Mouse (Mus musculus): Measurements from ENCODE around the gene Tnip2. TPM values are rescaled to one million over a fixed set of nuclear protein-coding genes. Genes with fewer than 3 reads are reported as not detected.

Tnip2 gene
- total RNA-seq, 1 experiment: 17.0 TPM

GRCm38 (mm10) chr5:34517913-34518312 is 4.1 kb upstream of the Tnip2 start:
- in situ Hi-C loops (cut with MboI; ENCODE audit: low sequenced_read_pairs in 2 of 2, unreplicated experiment in 2 of 2): loop anchor here in 1 of 2 experiments (10.0 kb wide), 1 partner anchor 127 kb away; no protein-coding TSS in a partner anchor
- peak overlapping the region; percentile 1; the same call in 1 of the 2 replicates for H3K9ac ChIP-seq (ENCODE audit: insufficient read depth, low read depth, low read length, poor library complexity, severe bottlenecking)
- TF ChIP-seq CHD2 (IDR thresholded peaks at IDR 0.05; ENCODE audit: low read depth, low read length) (no peak), MAFK (IDR thresholded peaks at IDR 0.05; ENCODE audit: insufficient read depth, low read depth, low read length) (no peak), ZC3H11A (IDR thresholded peaks at IDR 0.05; ENCODE audit: borderline replicate concordance, low read depth, low read length) (no peak; the same call in 1 of the 2 replicates), ZNF384 (IDR thresholded peaks at IDR 0.05; ENCODE audit: low read depth, low read length) (no peak), HCFC1 (IDR thresholded peaks at IDR 0.05; ENCODE audit: borderline replicate concordance, insufficient read depth, low read length) (no peak)
- DNase-seq (ENCODE audit: low read depth, low spot score): peak; percentile 93
- peaks cover 0 to 5% of the 10 kb centered on the region in 2 experiments; a peak in 2 of 4 replicates for H3K4me1 ChIP-seq (ENCODE audit: control insufficient read depth in 2 of 2, insufficient read depth in 2 of 2, low read length in 2 of 2, poor library complexity in 1 of 2)
- H3K4me3 ChIP-seq (ENCODE audit: insufficient read depth in 1 of 2, low read depth in 1 of 2, low read length in 2 of 2, poor library complexity in 1 of 2, severe bottlenecking in 1 of 2): no peak overlapping the region
- no peak overlapping the region for H3K27ac ChIP-seq (ENCODE audit: insufficient read depth, low read depth, low read length, poor library complexity, severe bottlenecking)
- no peaks in the 10 kb centered on the region for H3K36me3 ChIP-seq (ENCODE audit: control insufficient read depth, insufficient read depth, low read length, poor library complexity, severe bottlenecking)
- H3K9me3 ChIP-seq (ENCODE audit: control insufficient read depth, insufficient read depth, low read depth, low read length): no peaks in the 10 kb centered on the region

GRCm38 (mm10) chr5:34515096-34515495 is 1.3 kb upstream of the Tnip2 start:
- H3K27ac ChIP-seq (ENCODE audit: insufficient read depth, low read depth, low read length, poor library complexity, severe bottlenecking): no peak overlapping the region
- no peak for DNase-seq (ENCODE audit: low read depth, low spot score)
- in situ Hi-C loops (cut with MboI; ENCODE audit: low sequenced_read_pairs in 2 of 2, unreplicated experiment in 2 of 2): loop anchor here in 1 of 2 experiments (10.0 kb wide), 1 partner anchor 130 kb away; no protein-coding TSS in a partner anchor
- H3K9me3 ChIP-seq (ENCODE audit: control insufficient read depth, insufficient read depth, low read depth, low read length): no peaks in the 10 kb centered on the region
- H3K9ac ChIP-seq (ENCODE audit: insufficient read depth, low read depth, low read length, poor library complexity, severe bottlenecking): no peak overlapping the region
- H3K36me3 ChIP-seq (ENCODE audit: control insufficient read depth, insufficient read depth, low read length, poor library complexity, severe bottlenecking): no peaks in the 10 kb centered on the region
- H3K4me3 ChIP-seq (ENCODE audit: insufficient read depth in 1 of 2, low read depth in 1 of 2, low read length in 2 of 2, poor library complexity in 1 of 2, severe bottlenecking in 1 of 2): no peak overlapping the region
- H3K4me1 ChIP-seq (ENCODE audit: control insufficient read depth in 2 of 2, insufficient read depth in 2 of 2, low read length in 2 of 2, poor library complexity in 1 of 2): peaks cover 0 to 5% of the 10 kb centered on the region in 2 experiments; a peak in 2 of 4 replicates
- no peak for TF ChIP-seq MAFK (IDR thresholded peaks at IDR 0.05; ENCODE audit: insufficient read depth, low read depth, low read length)
- no peak for TF ChIP-seq HCFC1 (IDR thresholded peaks at IDR 0.05; ENCODE audit: borderline replicate concordance, insufficient read depth, low read length)
- TF ChIP-seq CHD2 (IDR thresholded peaks at IDR 0.05; ENCODE audit: low read depth, low read length): no peak
- no peak for TF ChIP-seq ZC3H11A (IDR thresholded peaks at IDR 0.05; ENCODE audit: borderline replicate concordance, low read depth, low read length)
- TF ChIP-seq ZNF384 (IDR thresholded peaks at IDR 0.05; ENCODE audit: low read depth, low read length): no peak

GRCm38 (mm10) chr5:34514218-34514566 is 401 bp upstream of the Tnip2 start:
- Histone ChIP-seq H3K9ac (ENCODE audit: insufficient read depth, low read depth, low read length, poor library complexity, severe bottlenecking) (no peak overlapping the region), H3K36me3 (ENCODE audit: control insufficient read depth, insufficient read depth, low read length, poor library complexity, severe bottlenecking) (no peaks in the 10 kb centered on the region), H3K27ac (ENCODE audit: insufficient read depth, low read depth, low read length, poor library complexity, severe bottlenecking) (no peak overlapping the region)

GRCm38 (mm10) chr5:34512486-34512885 is 1.3 kb downstream of the Tnip2 start:
- in situ Hi-C loops (cut with MboI; ENCODE audit: low sequenced_read_pairs in 2 of 2, unreplicated experiment in 2 of 2): loop anchor here in 1 of 2 experiments (10.0 kb wide), 1 partner anchor 132 kb away; no protein-coding TSS in a partner anchor
- no peak for DNase-seq (ENCODE audit: low read depth, low spot score)
- Histone ChIP-seq H3K9ac (ENCODE audit: insufficient read depth, low read depth, low read length, poor library complexity, severe bottlenecking) (no peak overlapping the region), H3K9me3 (ENCODE audit: control insufficient read depth, insufficient read depth, low read depth, low read length) (no peaks in the 10 kb centered on the region), H3K4me1 (ENCODE audit: control insufficient read depth in 2 of 2, insufficient read depth in 2 of 2, low read length in 2 of 2, poor library complexity in 1 of 2) (peaks cover 0 to 3% of the 10 kb centered on the region in 2 experiments; a peak in 2 of 4 replicates), H3K27ac (ENCODE audit: insufficient read depth, low read depth, low read length, poor library complexity, severe bottlenecking) (no peak overlapping the region), H3K4me3 (ENCODE audit: insufficient read depth in 1 of 2, low read depth in 1 of 2, low read length in 2 of 2, poor library complexity in 1 of 2, severe bottlenecking in 1 of 2) (no peak overlapping the region), H3K36me3 (ENCODE audit: control insufficient read depth, insufficient read depth, low read length, poor library complexity, severe bottlenecking) (no peaks in the 10 kb centered on the region)
- TF ChIP-seq ZNF384 (IDR thresholded peaks at IDR 0.05; ENCODE audit: low read depth, low read length) (no peak), HCFC1 (IDR thresholded peaks at IDR 0.05; ENCODE audit: borderline replicate concordance, insufficient read depth, low read length) (no peak), ZC3H11A (IDR thresholded peaks at IDR 0.05; ENCODE audit: borderline replicate concordance, low read depth, low read length) (no peak), MAFK (IDR thresholded peaks at IDR 0.05; ENCODE audit: insufficient read depth, low read depth, low read length) (no peak), CHD2 (IDR thresholded peaks at IDR 0.05; ENCODE audit: low read depth, low read length) (no peak)

More at GRCm38 (mm10) chr5:34514218-34514566, 401 bp upstream of the Tnip2 start:
- in situ Hi-C loops (cut with MboI; ENCODE audit: low sequenced_read_pairs in 2 of 2, unreplicated experiment in 2 of 2): loop anchor here in 1 of 2 experiments (10.0 kb wide), 1 partner anchor 131 kb away; no protein-coding TSS in a partner anchor
- peaks cover 0 to 5% of the 10 kb centered on the region in 2 experiments; a peak in 2 of 4 replicates for H3K4me1 ChIP-seq (ENCODE audit: control insufficient read depth in 2 of 2, insufficient read depth in 2 of 2, low read length in 2 of 2, poor library complexity in 1 of 2)
- H3K9me3 ChIP-seq (ENCODE audit: control insufficient read depth, insufficient read depth, low read depth, low read length): no peaks in the 10 kb centered on the region
- TF ChIP-seq ZC3H11A (IDR thresholded peaks at IDR 0.05; ENCODE audit: borderline replicate concordance, low read depth, low read length) (no peak), MAFK (IDR thresholded peaks at IDR 0.05; ENCODE audit: insufficient read depth, low read depth, low read length) (no peak), ZNF384 (IDR thresholded peaks at IDR 0.05; ENCODE audit: low read depth, low read length) (no peak), CHD2 (IDR thresholded peaks at IDR 0.05; ENCODE audit: low read depth, low read length) (no peak), HCFC1 (IDR thresholded peaks at IDR 0.05; ENCODE audit: borderline replicate concordance, insufficient read depth, low read length) (no peak)
- DNase-seq (ENCODE audit: low read depth, low spot score): no peak
- H3K4me3 ChIP-seq (ENCODE audit: insufficient read depth in 1 of 2, low read depth in 1 of 2, low read length in 2 of 2, poor library complexity in 1 of 2, severe bottlenecking in 1 of 2): peak overlapping the region in 1 of 2 experiments; percentile 87; a peak in 2 of 4 replicates

All from ES-E14 (cell line).